8 mouse cellular contexts compared by ENCODE assay signal in the genomic region with DNA sequence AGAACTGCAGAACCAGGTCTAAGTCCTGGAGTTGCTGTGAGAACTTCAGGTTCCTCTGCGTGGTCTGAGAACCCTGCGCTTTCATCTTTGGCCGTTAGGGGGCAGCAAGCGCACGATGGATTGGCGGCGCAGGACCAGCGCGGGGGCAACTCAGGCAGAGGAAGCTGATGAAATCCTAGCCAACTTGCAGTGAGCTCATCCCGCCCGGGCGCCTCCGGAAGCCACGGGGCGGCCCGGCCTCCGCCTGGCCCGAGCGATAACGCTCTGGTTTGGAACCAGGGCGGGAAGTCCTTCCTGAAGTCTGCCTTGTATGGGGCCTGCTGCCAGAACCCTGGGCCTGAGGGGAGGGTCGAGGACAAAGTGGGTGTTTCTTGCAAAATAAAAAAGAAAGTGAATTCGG. TPM values are rescaled to one million over a fixed set of nuclear protein-coding genes. Genes with fewer than 3 reads are reported as not detected.
DNase-seq lines count a peak whose midpoint lies in the region; ATAC-seq and TF ChIP-seq lines count a peak whose summit lies in the region.

No protein-coding gene starts in this region.

- peak; percentile 97 for TF ChIP-seq CTCF in brain, embryonic 14.5 days (IDR thresholded peaks at IDR 0.05; ENCODE audit: borderline replicate concordance, extremely low read depth, insufficient read depth, insufficient read length)

- no peak for TF ChIP-seq POLR2A in brain, embryonic 14.5 days (IDR thresholded peaks at IDR 0.05; ENCODE audit: borderline replicate concordance, extremely low read depth, insufficient read depth, insufficient read length, poor library complexity, severe bottlenecking)

- peaks cover 50% of the 10 kb centered on the region for H3K4me1 ChIP-seq in erythroblast, embryonic 14.5 days (ENCODE audit: control insufficient read depth)
- peaks cover 31% of the 10 kb centered on the region for H3K4me1 ChIP-seq in heart, embryonic 12.5 days (replicated peaks)
- H3K4me1 ChIP-seq in kidney, embryonic 16.5 days (ENCODE audit: insufficient read depth, low read length): peaks cover 31% of the 10 kb centered on the region
- H3K4me1 ChIP-seq in liver, embryonic 12.5 days: peaks cover 47% of the 10 kb centered on the region
- H3K4me1 ChIP-seq in stomach, embryonic 14.5 days (ENCODE audit: control insufficient read depth, insufficient read depth, low read length): 0 out of 2 replicates have a peak, but pooled peaks cover 9% of the 10 kb centered on the region

- H3K36me3 ChIP-seq in erythroblast, embryonic 14.5 days (ENCODE audit: control insufficient read depth): no peaks in the 10 kb centered on the region
- H3K36me3 ChIP-seq in heart, embryonic 12.5 days: no peaks in the 10 kb centered on the region
- no peaks in the 10 kb centered on the region for H3K36me3 ChIP-seq in kidney, embryonic 16.5 days (ENCODE audit: insufficient read depth, low read length)
- no peaks in the 10 kb centered on the region for H3K36me3 ChIP-seq in liver, embryonic 12.5 days
- no peaks in the 10 kb centered on the region for H3K36me3 ChIP-seq in stomach, embryonic 14.5 days (ENCODE audit: control insufficient read depth, insufficient read depth, low read length)

- peak; percentile 97 for DNase-seq in CD4-positive, CD25-positive, alpha-beta regulatory T cell, adult 2 months (ENCODE audit: low read depth, low spot score)
- peak; percentile 95 for DNase-seq in brain, embryonic 14.5 days (ENCODE audit: low read depth)
- DNase-seq in naive thymus-derived CD4-positive, alpha-beta T cell, adult 2 months (ENCODE audit: low read depth): peak; percentile 97

- peak overlapping the region; percentile 93 for H3K27ac ChIP-seq in heart, embryonic 12.5 days (ENCODE audit: poor library complexity, severe bottlenecking)
- peak overlapping the region; percentile 94 for H3K27ac ChIP-seq in kidney, embryonic 16.5 days (ENCODE audit: low read length)
- H3K27ac ChIP-seq in liver, embryonic 12.5 days: peak overlapping the region; percentile 98
- H3K27ac ChIP-seq in stomach, embryonic 14.5 days (ENCODE audit: low read length): peak overlapping the region; percentile 84

- peak overlapping the region; percentile 69 for H3K4me3 ChIP-seq in erythroblast, embryonic 14.5 days (replicated peaks)
- peak overlapping the region; percentile 59 for H3K4me3 ChIP-seq in heart, embryonic 12.5 days
- peak overlapping the region; percentile 48 for H3K4me3 ChIP-seq in kidney, embryonic 16.5 days (ENCODE audit: low read length)
- H3K4me3 ChIP-seq in liver, embryonic 12.5 days: peak overlapping the region; percentile 57
- H3K4me3 ChIP-seq in stomach, embryonic 14.5 days (ENCODE audit: low read depth, low read length): peak overlapping the region; percentile 43

- H3K9me3 ChIP-seq in erythroblast, embryonic 14.5 days (ENCODE audit: control insufficient read depth, low read length): peaks cover 4% of the 10 kb centered on the region; the same call in 1 of the 2 replicates
- H3K9me3 ChIP-seq in heart, embryonic 12.5 days (replicated peaks): no peaks in the 10 kb centered on the region
- no peaks in the 10 kb centered on the region for H3K9me3 ChIP-seq in kidney, embryonic 16.5 days (ENCODE audit: low read length)
- H3K9me3 ChIP-seq in liver, embryonic 12.5 days (replicated peaks): no peaks in the 10 kb centered on the region
- H3K9me3 ChIP-seq in stomach, embryonic 14.5 days (ENCODE audit: control insufficient read depth, low read depth, low read length): no peaks in the 10 kb centered on the region

- ATAC-seq in heart, embryonic 12.5 days (ENCODE audit: insufficient number of reproducible peaks, low FRiP score): peak; percentile 89
- peak; percentile 85 for ATAC-seq in kidney, embryonic 16.5 days (ENCODE audit: low FRiP score, low TSS enrichment)
- ATAC-seq in liver, embryonic 12.5 days: peak; percentile 85
- peak; percentile 72 for ATAC-seq in stomach, embryonic 14.5 days (ENCODE audit: insufficient number of reproducible peaks, insufficient read depth, low FRiP score, low read depth)

- peak overlapping the region; percentile 68 for H3K9ac ChIP-seq in heart, embryonic 12.5 days
- peak overlapping the region; percentile 67 for H3K9ac ChIP-seq in kidney, embryonic 16.5 days (replicated peaks; ENCODE audit: low read length)
- H3K9ac ChIP-seq in liver, embryonic 12.5 days: peak overlapping the region; percentile 72
- no peak overlapping the region; the same call in 1 of the 2 replicates for H3K9ac ChIP-seq in stomach, embryonic 14.5 days (replicated peaks; ENCODE audit: low read depth, low read length)

- H3K4me2 ChIP-seq in heart, embryonic 12.5 days: peak overlapping the region; percentile 87
- peak overlapping the region; percentile 90 for H3K4me2 ChIP-seq in kidney, embryonic 16.5 days (replicated peaks; ENCODE audit: low read depth, low read length)
- peak overlapping the region; percentile 85 for H3K4me2 ChIP-seq in liver, embryonic 12.5 days
- H3K4me2 ChIP-seq in stomach, embryonic 14.5 days (replicated peaks; ENCODE audit: low read depth, low read length): peak overlapping the region; percentile 83

- peaks cover 27% of the 10 kb centered on the region for H3K27me3 ChIP-seq in erythroblast, embryonic 14.5 days (ENCODE audit: control insufficient read depth)
- H3K27me3 ChIP-seq in heart, embryonic 12.5 days (replicated peaks): no peaks in the 10 kb centered on the region
- H3K27me3 ChIP-seq in kidney, embryonic 16.5 days (ENCODE audit: insufficient read depth, low read length): no peaks in the 10 kb centered on the region
- peaks cover 23% of the 10 kb centered on the region for H3K27me3 ChIP-seq in liver, embryonic 12.5 days (replicated peaks)
- no peaks in the 10 kb centered on the region for H3K27me3 ChIP-seq in stomach, embryonic 14.5 days (ENCODE audit: control insufficient read depth, insufficient read depth, low read length)

- WGBS in heart, embryonic 12.5 days: under 1% methylated on average over 23 of the region's 23 CpGs
- under 1% methylated on average over 23 of the region's 23 CpGs for WGBS in kidney, embryonic 16.5 days
- WGBS in liver, embryonic 12.5 days (ENCODE audit: insufficient replicate concordance): under 1% methylated on average over 23 of the region's 23 CpGs
- WGBS in stomach, embryonic 14.5 days: under 1% methylated on average over 23 of the region's 23 CpGs

RNA-seq across cellular contexts. Expression of a gene that starts 8.2 kb away (rescaled TPM):
- polyA plus RNA-seq in brain, embryonic 14.5 days (2012; rRNA removed): 42.5 and 63.9 TPM in 2 replicates
- polyA plus RNA-seq in erythroblast, embryonic 14.5 days (2012): 6.3 and 7.0 TPM in 2 replicates
- 24.3 and 31.2 TPM in 2 replicates for polyA plus RNA-seq in heart, embryonic 12.5 days (2016; fragmentation: Nextera tagmentation; extraction: Ambion mirVana)
- polyA plus RNA-seq in kidney, embryonic 16.5 days (2015; fragmentation: Nextera tagmentation; extraction: Ambion mirVana): 30.9 and 31.2 TPM in 2 replicates
- polyA plus RNA-seq in liver, embryonic 12.5 days (2016; fragmentation: Nextera tagmentation; extraction: Ambion mirVana): 29.7 and 30.0 TPM in 2 replicates
- 20.5 and 23.4 TPM in 2 replicates for polyA plus RNA-seq in stomach, embryonic 14.5 days (2014; fragmentation: Nextera tagmentation; extraction: Ambion mirVana)

RNA-seq across cellular contexts. Expression of a gene that starts 13.4 kb away (rescaled TPM):
- 26.6 and 27.4 TPM in 2 replicates for polyA plus RNA-seq in brain, embryonic 14.5 days (2012; rRNA removed)
- polyA plus RNA-seq in erythroblast, embryonic 14.5 days (2012): 63.0 and 92.9 TPM in 2 replicates
- 9.8 and 10.4 TPM in 2 replicates for polyA plus RNA-seq in heart, embryonic 12.5 days (2016; fragmentation: Nextera tagmentation; extraction: Ambion mirVana)
- polyA plus RNA-seq in kidney, embryonic 16.5 days (2015; fragmentation: Nextera tagmentation; extraction: Ambion mirVana): 12.6 and 14.2 TPM in 2 replicates
- 5.9 and 7.6 TPM in 2 replicates for polyA plus RNA-seq in liver, embryonic 12.5 days (2016; fragmentation: Nextera tagmentation; extraction: Ambion mirVana)
- polyA plus RNA-seq in stomach, embryonic 14.5 days (2014; fragmentation: Nextera tagmentation; extraction: Ambion mirVana): 5.2 and 5.3 TPM in 2 replicates

RNA-seq across cellular contexts. Expression of a gene that starts 21.4 kb away (rescaled TPM):
- polyA plus RNA-seq in brain, embryonic 14.5 days (2012; rRNA removed): 50.1 and 52.9 TPM in 2 replicates
- 7.8 and 7.9 TPM in 2 replicates for polyA plus RNA-seq in erythroblast, embryonic 14.5 days (2012)
- polyA plus RNA-seq in heart, embryonic 12.5 days (2016; fragmentation: Nextera tagmentation; extraction: Ambion mirVana): 11.0 and 12.1 TPM in 2 replicates
- 16.4 and 19.7 TPM in 2 replicates for polyA plus RNA-seq in kidney, embryonic 16.5 days (2015; fragmentation: Nextera tagmentation; extraction: Ambion mirVana)
- 8.6 and 8.8 TPM in 2 replicates for polyA plus RNA-seq in liver, embryonic 12.5 days (2016; fragmentation: Nextera tagmentation; extraction: Ambion mirVana)
- polyA plus RNA-seq in stomach, embryonic 14.5 days (2014; fragmentation: Nextera tagmentation; extraction: Ambion mirVana): 19.0 and 19.5 TPM in 2 replicates

RNA-seq across cellular contexts. Expression of a gene that starts 35.5 kb away (rescaled TPM):
- 1.1 and 1.4 TPM in 2 replicates for polyA plus RNA-seq in brain, embryonic 14.5 days (2012; rRNA removed)
- polyA plus RNA-seq in erythroblast, embryonic 14.5 days (2012): 0.02 TPM in 1 of 2 replicates, not detected in the other
- 1.1 and 1.8 TPM in 2 replicates for polyA plus RNA-seq in heart, embryonic 12.5 days (2016; fragmentation: Nextera tagmentation; extraction: Ambion mirVana)
- polyA plus RNA-seq in kidney, embryonic 16.5 days (2015; fragmentation: Nextera tagmentation; extraction: Ambion mirVana): 2.7 and 2.8 TPM in 2 replicates
- polyA plus RNA-seq in liver, embryonic 12.5 days (2016; fragmentation: Nextera tagmentation; extraction: Ambion mirVana): 1.7 and 2.1 TPM in 2 replicates
- polyA plus RNA-seq in stomach, embryonic 14.5 days (2014; fragmentation: Nextera tagmentation; extraction: Ambion mirVana): 2.4 and 3.2 TPM in 2 replicates

RNA-seq across cellular contexts. Expression of a gene that starts 50.9 kb away (rescaled TPM):
- 0.08 and 0.11 TPM in 2 replicates for polyA plus RNA-seq in brain, embryonic 14.5 days (2012; rRNA removed)
- polyA plus RNA-seq in erythroblast, embryonic 14.5 days (2012): 0.02 and 0.04 TPM in 2 replicates
- polyA plus RNA-seq in heart, embryonic 12.5 days (2016; fragmentation: Nextera tagmentation; extraction: Ambion mirVana): 0.85 and 1.1 TPM in 2 replicates
- 0.09 and 0.11 TPM in 2 replicates for polyA plus RNA-seq in kidney, embryonic 16.5 days (2015; fragmentation: Nextera tagmentation; extraction: Ambion mirVana)
- 1.6 and 1.7 TPM in 2 replicates for polyA plus RNA-seq in liver, embryonic 12.5 days (2016; fragmentation: Nextera tagmentation; extraction: Ambion mirVana)
- 0.14 and 0.27 TPM in 2 replicates for polyA plus RNA-seq in stomach, embryonic 14.5 days (2014; fragmentation: Nextera tagmentation; extraction: Ambion mirVana)

Comparison
In these comparisons a context has a peak if more than half of its experiments do, and no peak if none do; other contexts are left out.
1. Peak in every context shown above with its lines: DNase-seq, ATAC-seq, H3K4me3 ChIP-seq and H3K27ac ChIP-seq.